Mouse (Mus musculus) cerebellum, adult 2 months (tissue): ENCODE data around the gene Ifnar2.

Experiments used
- CTCF ChIP-seq: fragments of 200-500 bp; IDR thresholded peaks from 2 replicates; pipeline ENCODE4 v1.5.1; 2011; ENCODE audit warnings: low read depth, mild to moderate bottlenecking, control low read depth, low read length, moderate library complexity, borderline replicate concordance; ENCODE audit not compliant: insufficient read depth
- POLR2A ChIP-seq: fragments of 200-500 bp; IDR thresholded peaks from 2 replicates; pipeline ENCODE4 v1.6.1; 2011; ENCODE audit warnings: low read length, control low read depth, borderline replicate concordance; ENCODE audit not compliant: insufficient read depth

- TF ChIP-seq POLR2A (no peak), CTCF (no peak)
These were observed 1.1 kb downstream of the Ifnar2 start for GRCm38 (mm10) chr16:91373473-91374252.
